Mouse (Mus musculus) bone marrow macrophage, adult 2 months (primary cell): Measurements from ENCODE around the gene Zmym4. TPM values are rescaled to one million over a fixed set of nuclear protein-coding genes. Genes with fewer than 3 reads are reported as not detected.
A peak's percentile ranks its signal among the peaks of the same experiment; 100 is the strongest.

Experiments
- H3K27ac ChIP-seq: 2 replicates; pipeline ENCODE4 v1.5.1; 2012; ENCODE audit warnings: low read depth, low read length; ENCODE audit not compliant: insufficient read depth
- H3K4me1 ChIP-seq: 2 replicates; pipeline ENCODE4 v1.6.1; 2012; ENCODE audit warnings: low read length; ENCODE audit not compliant: control insufficient read depth, insufficient read depth
- H3K4me3 ChIP-seq: 2 replicates; pipeline ENCODE4 v1.5.1; 2012; ENCODE audit warnings: mild to moderate bottlenecking, low read length, moderate library complexity; ENCODE audit not compliant: insufficient read depth
- CTCF ChIP-seq: IDR thresholded peaks from 2 replicates; pipeline ENCODE4 v1.5.1; 2012; ENCODE audit warnings: low read depth, mild to moderate bottlenecking, low read length, moderate library complexity
- POLR2A ChIP-seq: IDR thresholded peaks from 2 replicates; pipeline ENCODE4 v1.6.1; 2012; ENCODE audit warnings: mild to moderate bottlenecking, low read depth, low read length, borderline replicate concordance
- polyA plus RNA-seq: library from polyadenylated mRNA; stranded (reverse); fragments of >200 nt; gene quantifications from 2 replicates; pipeline ENCODE4 v1.2.4, GENCODE M21; 2012; ENCODE audit not compliant: missing spikeins, insufficient read depth, insufficient read length

Gene Zmym4
- polyA plus RNA-seq, 1 experiment = 18.9 TPM

- TF ChIP-seq POLR2A (no peak), CTCF (no peak)
- no peak overlapping the region for H3K27ac ChIP-seq
These were observed 25.1 kb downstream of the Zmym4 start for GRCm38 (mm10) chr4:126942846-126943245.

GRCm38 (mm10) chr4:126927701-126928100 lies 40.2 kb downstream of the Zmym4 start:
- no peak overlapping the region for H3K4me3 ChIP-seq
- TF ChIP-seq POLR2A = no peak
- no peak overlapping the region for H3K27ac ChIP-seq
- peaks cover 2% of the 10 kb centered on the region for H3K4me1 ChIP-seq

More at GRCm38 (mm10) chr4:126942846-126943245, 25.1 kb downstream of the Zmym4 start:
- H3K4me1 ChIP-seq = no peaks in the 10 kb centered on the region
- no peak overlapping the region for H3K4me3 ChIP-seq

- TF ChIP-seq CTCF = no peak
- no peak for TF ChIP-seq POLR2A
- Histone ChIP-seq H3K27ac (no peak overlapping the region), H3K4me1 (peaks cover 7% of the 10 kb centered on the region), H3K4me3 (no peak overlapping the region)
These were observed 78.1 kb downstream of the Zmym4 start for GRCm38 (mm10) chr4:126889879-126890278.

GRCm38 (mm10) chr4:126885953-126886352 lies 82.0 kb downstream of the Zmym4 start:
- Histone ChIP-seq H3K4me3 (no peak overlapping the region), H3K4me1 (peaks cover 10% of the 10 kb centered on the region), H3K27ac (no peak overlapping the region)
- TF ChIP-seq POLR2A (no peak), CTCF (no peak)

- Histone ChIP-seq H3K4me3 (no peak overlapping the region), H3K27ac (no peak overlapping the region), H3K4me1 (peaks cover 3% of the 10 kb centered on the region)
- TF ChIP-seq CTCF (no peak), POLR2A (no peak)
These were observed 84.3 kb downstream of the Zmym4 start for GRCm38 (mm10) chr4:126883602-126884001.

- no peak overlapping the region for H3K27ac ChIP-seq
- H3K4me3 ChIP-seq = no peak overlapping the region
- TF ChIP-seq CTCF = no peak
- no peak for TF ChIP-seq POLR2A
- H3K4me1 ChIP-seq = peaks cover 3% of the 10 kb centered on the region
These were observed 88.2 kb downstream of the Zmym4 start for GRCm38 (mm10) chr4:126879560-126880275.

GRCm38 (mm10) chr4:126872717-126873116 lies 95.2 kb downstream of the Zmym4 start:
- no peak overlapping the region for H3K4me3 ChIP-seq
- TF ChIP-seq CTCF (no peak), POLR2A (no peak)
- no peak overlapping the region for H3K27ac ChIP-seq
- H3K4me1 ChIP-seq = no peaks in the 10 kb centered on the region

GRCm38 (mm10) chr4:126868699-126869098 lies 99.2 kb downstream of the Zmym4 start:
- TF ChIP-seq POLR2A (no peak), CTCF (no peak)
- no peak overlapping the region for H3K4me3 ChIP-seq
- H3K4me1 ChIP-seq = no peaks in the 10 kb centered on the region
- H3K27ac ChIP-seq = no peak overlapping the region

- H3K27ac ChIP-seq = no peak overlapping the region
- TF ChIP-seq POLR2A = no peak
- TF ChIP-seq CTCF = peak; percentile 24; the same call in 1 of the 2 replicates
- H3K4me1 ChIP-seq = no peaks in the 10 kb centered on the region
- H3K4me3 ChIP-seq = no peak overlapping the region
These were observed 106.2 kb downstream of the Zmym4 start for GRCm38 (mm10) chr4:126861514-126862266.
